Mouse (Mus musculus) liver, embryonic 14.5 days (tissue): ENCODE results near the gene Svs3b.

ENCODE experiments used
- CTCF ChIP-seq: IDR thresholded peaks from 2 replicates; pipeline ENCODE4 v1.5.1; 2016; ENCODE audit warnings: antibody characterized with exemption, low read depth, control low read depth
- EP300 ChIP-seq: IDR thresholded peaks from 2 replicates; pipeline ENCODE4 v1.6.1; 2016; ENCODE audit warnings: antibody characterized with exemption, low read depth

DNA sequence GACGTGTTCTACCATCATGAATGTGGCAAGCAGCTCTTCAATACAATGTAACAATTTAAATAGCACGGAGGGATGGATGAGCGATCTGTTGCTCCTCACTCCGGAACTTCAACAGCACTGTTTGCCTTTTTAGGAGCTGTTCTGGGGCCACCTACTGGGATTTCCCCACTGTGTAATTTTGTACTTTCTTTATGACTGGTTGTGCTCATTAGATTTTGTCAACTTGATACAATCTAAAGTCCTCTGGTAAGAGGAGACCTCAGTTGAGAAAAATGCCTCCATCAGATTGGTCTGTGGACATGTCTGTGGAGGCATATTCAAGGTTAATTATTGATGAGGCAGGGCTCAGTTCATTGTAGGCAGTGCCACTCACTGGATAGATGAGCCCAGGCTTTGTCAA, 45.5 kb downstream of the Svs3b start:
- no peak for TF ChIP-seq CTCF
- no peak for TF ChIP-seq EP300
